24 mouse cellular contexts compared by ENCODE assay signal in genomic region chr8:46474634-46475033, GRCm38 (mm10). TPM values are rescaled to one million over a fixed set of nuclear protein-coding genes. Genes with fewer than 3 reads are reported as not detected.
DNase-seq lines count a peak whose midpoint lies in the region; ATAC-seq lines count a peak whose summit lies in the region.
"Had no signal": no experiment of that assay in that cellular context is flagged by ENCODE, and none has a peak within 500 bp of the region (broad histone marks: within the 10 kb centered on the region; RNA-seq: fewer than 3 reads in every experiment).

No protein-coding gene starts in this region.

- H3K27ac ChIP-seq in liver, embryonic 15.5 days (replicated peaks), result peak overlapping the region; percentile 83
- H3K27ac ChIP-seq in intestine, embryonic 16.5 days (ENCODE audit: low read length), result no peak overlapping the region
- H3K27ac ChIP-seq: embryonic facial prominence, embryonic 12.5 days; hindbrain, embryonic 12.5 days; layer of hippocampus, adult 2 months; lung, embryonic 15.5 days; midbrain, embryonic 13.5 days; neural tube, embryonic 12.5 days had no signal

- peaks cover 24% of the 10 kb centered on the region for H3K36me3 ChIP-seq in liver, embryonic 15.5 days (replicated peaks)
- H3K36me3 ChIP-seq in intestine, embryonic 16.5 days (ENCODE audit: control insufficient read depth, insufficient read depth, low read length), result peaks cover 2% of the 10 kb centered on the region; the same call in 1 of the 2 replicates
- H3K36me3 ChIP-seq: embryonic facial prominence, embryonic 12.5 days; heart, embryonic 12.5 days; hindbrain, embryonic 12.5 days; lung, embryonic 15.5 days; midbrain, embryonic 13.5 days; neural tube, embryonic 12.5 days had no signal

- no peaks in the 10 kb centered on the region for H3K9me3 ChIP-seq in liver, embryonic 15.5 days (replicated peaks)
- H3K9me3 ChIP-seq in intestine, embryonic 16.5 days (ENCODE audit: control insufficient read depth, low read length), result no peaks in the 10 kb centered on the region
- H3K9me3 ChIP-seq: embryonic facial prominence, embryonic 12.5 days; heart, embryonic 12.5 days; hindbrain, embryonic 12.5 days; lung, embryonic 15.5 days; midbrain, embryonic 13.5 days; neural tube, embryonic 12.5 days had no signal

- H3K4me3 ChIP-seq in liver, embryonic 15.5 days (replicated peaks), result peak overlapping the region; percentile 14
- no peak overlapping the region for H3K4me3 ChIP-seq in intestine, embryonic 16.5 days (ENCODE audit: low read length)
- H3K4me3 ChIP-seq: embryonic facial prominence, embryonic 12.5 days; heart, embryonic 12.5 days; hindbrain, embryonic 12.5 days; layer of hippocampus, adult 2 months; lung, embryonic 15.5 days; midbrain, embryonic 13.5 days; neural tube, embryonic 12.5 days had no signal

- 24% methylated on average over 6 of the region's 6 CpGs for whole genome bisulfite sequencing in liver, embryonic 15.5 days (ENCODE audit: insufficient replicate concordance)
- 92% methylated on average over 6 of the region's 6 CpGs for WGBS in intestine, embryonic 16.5 days

- peak; percentile 46 for ATAC-seq in erythroid progenitor cell, adult 5-6 weeks (replicated peaks; ENCODE audit: low FRiP score, poor library complexity, severe bottlenecking)
- no peak for ATAC-seq in liver, embryonic 15.5 days (ENCODE audit: insufficient read depth)
- no peak for ATAC-seq in intestine, embryonic 16.5 days
- ATAC-seq: forebrain, postnatal 0 days; midbrain, embryonic 13.5 days had no signal

- H3K4me1 ChIP-seq in liver, embryonic 15.5 days (replicated peaks), result peaks cover 78% of the 10 kb centered on the region
- peaks cover 13% of the 10 kb centered on the region for H3K4me1 ChIP-seq in intestine, embryonic 16.5 days (ENCODE audit: control insufficient read depth, insufficient read depth, low read length)

- H3K9ac ChIP-seq in liver, embryonic 15.5 days, result peak overlapping the region; percentile 42; the same call in 1 of the 2 replicates
- H3K9ac ChIP-seq in intestine, embryonic 16.5 days (ENCODE audit: low read depth, low read length), result no peak overlapping the region
- H3K9ac ChIP-seq: embryonic facial prominence, embryonic 12.5 days; forebrain, postnatal 0 days; heart, embryonic 12.5 days; hindbrain, embryonic 12.5 days; lung, embryonic 15.5 days; midbrain, embryonic 13.5 days; neural tube, embryonic 12.5 days had no signal

- intact Hi-C loops in left cerebral cortex, postnatal 36 days (cut with DNase I), result no loop called here

- H3K4me2 ChIP-seq in liver, embryonic 15.5 days, result peak overlapping the region; percentile 65
- H3K4me2 ChIP-seq in intestine, embryonic 16.5 days (ENCODE audit: low read depth, low read length), result no peak overlapping the region
- H3K4me2 ChIP-seq: embryonic facial prominence, embryonic 12.5 days; heart, embryonic 12.5 days; hindbrain, embryonic 12.5 days; lung, embryonic 15.5 days; midbrain, embryonic 13.5 days; neural tube, embryonic 12.5 days had no signal

- DNase-seq in cerebellum, adult 9-10 months, result peak; percentile 3
- DNase-seq in cerebellum, postnatal 10 days, result no peak
- peak; percentile 10 for DNase-seq in adipocyte (ENCODE audit: low spot score)
- no peak for DNase-seq in lung, postnatal 10 days
- DNase-seq in left cerebral cortex, postnatal 36 days (ENCODE audit: low spot score in 2 of 2), result no peak
- DNase-seq: adrenal gland, postnatal 36 days; cerebellum, adult 9-11 months; forebrain, postnatal 0 days; heart, adult 11 months; heart, postnatal 14 days; kidney, adult 2 months; kidney, postnatal 14 days; layer of hippocampus, postnatal 36 days; thymus, postnatal 25 days had no signal

- H3K27me3 ChIP-seq in liver, embryonic 15.5 days, result no peaks in the 10 kb centered on the region
- no peaks in the 10 kb centered on the region for H3K27me3 ChIP-seq in intestine, embryonic 16.5 days (replicated peaks; ENCODE audit: control insufficient read depth, insufficient read depth, low read length)
- H3K27me3 ChIP-seq: heart, embryonic 12.5 days; lung, embryonic 15.5 days; neural tube, embryonic 12.5 days had no signal

RNA-seq across cellular contexts. Expression of gene Acsl1, which starts 3.8 kb away (rescaled TPM):
- 149 and 194 TPM in 2 replicates for total RNA-seq in erythroid progenitor cell, adult 5-6 weeks (2015; ENCODE audit: low replicate concordance)
- 172 and 291 TPM in 2 replicates for total RNA-seq in erythroid progenitor cell, adult 5-6 weeks (2017; ENCODE audit: low replicate concordance)
- 106 and 125 TPM in 2 replicates for polyA plus RNA-seq in liver, embryonic 15.5 days (2015; fragmentation: Nextera tagmentation; extraction: Ambion mirVana)
- polyA plus RNA-seq in intestine, embryonic 16.5 days (2015; fragmentation: Nextera tagmentation; extraction: Ambion mirVana), result 48.3 and 56.0 TPM in 2 replicates
- 10 to 100 TPM; 42.6 to 52.0 TPM for total RNA-seq in left cerebral cortex, postnatal 36 days (2021)

Comparison
In these comparisons a context has a peak if more than half of its experiments do, and no peak if none do; other contexts are left out.
1. DNase-seq: peak in cerebellum, adult 9-10 months (single experiment) and adipocyte (single experiment); none in cerebellum, postnatal 10 days (0 of 2), lung, postnatal 10 days (single experiment) and left cerebral cortex, postnatal 36 days (0 of 2).